11 mouse cellular contexts compared by ENCODE assay signal in the genomic region with DNA sequence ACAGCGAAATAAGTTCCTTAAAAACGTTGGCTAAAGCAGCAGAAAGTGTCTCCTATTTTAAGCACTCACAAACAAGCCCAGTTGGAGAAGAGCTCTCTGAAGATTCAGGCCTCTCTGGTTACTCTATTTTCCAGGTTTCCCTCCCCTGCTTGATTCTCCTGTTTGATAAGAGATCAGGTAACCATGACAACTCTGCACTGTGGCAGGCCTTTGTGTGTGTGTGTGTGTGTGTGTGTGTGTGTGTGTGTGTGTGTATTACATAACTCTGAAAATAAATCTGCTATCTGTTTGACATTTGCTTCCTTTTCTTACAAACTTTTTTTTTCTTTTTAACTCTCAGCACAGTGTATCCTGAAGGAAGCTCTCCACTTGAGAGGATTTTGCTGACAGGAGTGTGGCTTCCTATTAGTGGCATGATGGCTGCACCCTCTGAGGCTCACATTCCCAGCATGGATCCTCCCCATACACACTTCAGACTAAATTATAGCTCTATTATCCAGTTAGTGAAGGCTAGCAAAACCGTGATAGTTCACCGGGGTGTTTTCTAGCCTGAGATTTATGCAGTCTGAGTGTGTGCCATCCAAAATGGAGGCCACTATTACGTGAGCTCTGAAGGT.
DNase-seq lines count a peak whose midpoint lies in the region; ATAC-seq lines count a peak whose summit lies in the region.
"Had no signal": no experiment of that assay in that cellular context is flagged by ENCODE, and none has a peak within 500 bp of the region (broad histone marks: within the 10 kb centered on the region; RNA-seq: fewer than 3 reads in every experiment).

No protein-coding gene starts in this region.

- no peaks in the 10 kb centered on the region for H3K9me3 ChIP-seq in embryonic facial prominence, embryonic 10.5 days
- H3K9me3 ChIP-seq: limb, embryonic 13.5 days had no signal

- no peaks in the 10 kb centered on the region for H3K4me1 ChIP-seq in embryonic facial prominence, embryonic 10.5 days
- H3K4me1 ChIP-seq: limb, embryonic 13.5 days had no signal

- DNase-seq in frontal cortex, postnatal 25 days (ENCODE audit: low spot score in 2 of 2): no peak
- DNase-seq in 416B (ENCODE audit: low read depth): peak; percentile 45
- DNase-seq in embryonic facial prominence, embryonic 10.5 days (ENCODE audit: low spot score): peak; percentile 23
- DNase-seq in layer of hippocampus, adult 9-10 months (ENCODE audit: low spot score): peak; percentile 17
- no peak for DNase-seq in B cell, adult 2 months
- DNase-seq in kidney, adult 18-20 months: no peak
- DNase-seq in cerebellum, postnatal 36 days: no peak
- DNase-seq: gastrocnemius, postnatal 25 days; lung, postnatal 14 days had no signal

- ATAC-seq in frontal cortex, adult (ENCODE audit: low TSS enrichment): peak; percentile 59; the same call in 1 of the 2 replicates

- H3K27ac ChIP-seq in embryonic facial prominence, embryonic 10.5 days (replicated peaks): no peak overlapping the region
- H3K27ac ChIP-seq: limb, embryonic 13.5 days had no signal

- WGBS in embryonic facial prominence, embryonic 10.5 days: 56% methylated on average over 5 of the region's 5 CpGs

- no peaks in the 10 kb centered on the region for H3K36me3 ChIP-seq in embryonic facial prominence, embryonic 10.5 days (replicated peaks)
- H3K36me3 ChIP-seq: limb, embryonic 13.5 days had no signal

- no peaks in the 10 kb centered on the region for H3K27me3 ChIP-seq in embryonic facial prominence, embryonic 10.5 days (replicated peaks; ENCODE audit: low read depth, poor library complexity, severe bottlenecking)
- H3K27me3 ChIP-seq: limb, embryonic 13.5 days had no signal

- no peak overlapping the region for H3K4me3 ChIP-seq in embryonic facial prominence, embryonic 10.5 days
- H3K4me3 ChIP-seq: limb, embryonic 13.5 days had no signal

Comparison
In these comparisons a context has a peak if more than half of its experiments do, and no peak if none do; other contexts are left out.
1. DNase-seq: peak in 416B (single experiment), embryonic facial prominence, embryonic 10.5 days (single experiment) and layer of hippocampus, adult 9-10 months (single experiment); none in frontal cortex, postnatal 25 days (0 of 2), B cell, adult 2 months (0 of 2), kidney, adult 18-20 months (single experiment) and cerebellum, postnatal 36 days (0 of 2).